Mouse (Mus musculus) hindbrain, embryonic 12.5 days (tissue): ENCODE results near the gene Rad51b. TPM values are rescaled to one million over a fixed set of nuclear protein-coding genes. Genes with fewer than 3 reads are reported as not detected.
A peak's percentile ranks its signal among the peaks of the same experiment; 100 is the strongest.

Experiments
- ATAC-seq: fragments of 200-750 bp; cut with Nextera tagmentation; 2 replicates; pipeline ENCODE4 v1.8.0; 2017; ENCODE audit warnings: moderate TSS enrichment; ENCODE audit not compliant: low FRiP score
- H3K27ac ChIP-seq: fragments of 300-500 bp; sonication (generic); 2 replicates; pipeline ENCODE4 v1.5.1; 2016; ENCODE audit warnings: mild to moderate bottlenecking
- H3K27me3 ChIP-seq: fragments of 300-500 bp; sonication (generic); 2 replicates; pipeline ENCODE4 v1.6.1; 2016; ENCODE audit warnings: mild to moderate bottlenecking
- H3K36me3 ChIP-seq: fragments of 300-500 bp; sonication (generic); 2 replicates; pipeline ENCODE4 v1.6.1; 2016; ENCODE audit warnings: mild to moderate bottlenecking
- H3K4me1 ChIP-seq: fragments of 300-500 bp; sonication (generic); 2 replicates; pipeline ENCODE4 v1.6.1; 2016
- H3K4me2 ChIP-seq: fragments of 300-500 bp; sonication (generic); replicated peaks from 2 replicates; pipeline ENCODE4 v1.6.1; 2016; ENCODE audit warnings: mild to moderate bottlenecking
- H3K4me3 ChIP-seq: fragments of 300-500 bp; sonication (generic); 2 replicates; pipeline ENCODE4 v1.5.1; 2016; ENCODE audit warnings: mild to moderate bottlenecking
- H3K9ac ChIP-seq: fragments of 300-500 bp; sonication (generic); 2 replicates; pipeline ENCODE4 v1.6.1; 2016; ENCODE audit warnings: mild to moderate bottlenecking, moderate library complexity
- H3K9me3 ChIP-seq: fragments of 300-500 bp; sonication (generic); replicated peaks from 2 replicates; pipeline ENCODE4 v1.6.1; 2016; ENCODE audit warnings: mild to moderate bottlenecking
- WGBS: fragments of 180-500 bp; shearing (Covaris S2); methylation state at CpG from one replicate; pipeline ENCODE4 v1.1.7; 2016; 5-methylcytosine and 5-hydroxymethylcytosine counted together
- polyA plus RNA-seq: library from polyadenylated mRNA; unstranded; fragments of >200 nt; fragmentation: Nextera tagmentation; extraction: Ambion mirVana; gene quantifications from 2 replicates; pipeline ENCODE4 v1.2.1, GENCODE M21; 2016

The Rad51b gene
- polyA plus RNA-seq, 1 experiment from 2014 or later = 5.2 TPM

DNA sequence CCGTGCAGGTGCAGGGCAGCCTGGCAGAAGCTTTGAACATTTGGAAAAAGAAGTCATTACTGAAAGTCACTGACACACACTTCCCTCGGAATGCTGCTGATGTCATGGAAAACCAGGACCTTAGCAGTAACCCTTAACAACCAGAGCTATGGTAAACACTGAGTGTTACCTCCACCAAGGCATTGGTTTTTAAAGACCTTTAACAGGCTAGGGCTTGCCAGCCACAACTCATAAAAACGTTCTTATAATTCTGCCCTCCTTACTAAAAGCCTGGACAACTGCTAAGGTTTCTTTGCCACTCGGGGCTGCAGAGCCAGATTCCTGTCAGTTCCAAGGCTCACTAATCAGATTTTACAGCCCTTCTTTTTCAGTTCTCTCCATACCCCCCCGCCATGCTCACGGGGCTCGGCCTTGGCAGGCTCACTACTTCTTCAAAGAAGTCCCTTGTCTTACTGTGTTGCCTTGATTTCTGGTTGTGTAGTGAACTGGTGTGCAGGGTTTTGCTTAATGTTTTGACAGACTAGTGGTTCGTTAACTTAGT lies 210.1 kb downstream of the Rad51b start:
- peaks cover 23% of the 10 kb centered on the region for H3K4me1 ChIP-seq
- ATAC-seq = no peak
- 47% methylated on average over 8 of the region's 8 CpGs for WGBS

GRCm38 (mm10) chr12:79511454-79512204 lies 214.5 kb downstream of the Rad51b start:
- H3K9me3 ChIP-seq = no peaks in the 10 kb centered on the region
- H3K9ac ChIP-seq = no peak overlapping the region
- no peaks in the 10 kb centered on the region for H3K27me3 ChIP-seq
- 0 out of 2 replicates have a peak overlapping the region, but pooled peaks have one; percentile 23 for H3K27ac ChIP-seq
- no peaks in the 10 kb centered on the region for H3K36me3 ChIP-seq
- H3K4me2 ChIP-seq = no peak overlapping the region
- H3K4me3 ChIP-seq = no peak overlapping the region
- 56% methylated on average over 11 of the region's 11 CpGs for WGBS
- no peak for ATAC-seq
- H3K4me1 ChIP-seq = peaks cover 14% of the 10 kb centered on the region

More for the DNA sequence above, 210.1 kb downstream of the Rad51b start:
- H3K9ac ChIP-seq = no peak overlapping the region
- H3K27me3 ChIP-seq = no peaks in the 10 kb centered on the region
- 0 out of 2 replicates have a peak overlapping the region, but pooled peaks have one; percentile 36 for H3K27ac ChIP-seq
- H3K4me3 ChIP-seq = no peak overlapping the region
- no peaks in the 10 kb centered on the region for H3K36me3 ChIP-seq
- H3K9me3 ChIP-seq = no peaks in the 10 kb centered on the region
- H3K4me2 ChIP-seq = no peak overlapping the region

DNA sequence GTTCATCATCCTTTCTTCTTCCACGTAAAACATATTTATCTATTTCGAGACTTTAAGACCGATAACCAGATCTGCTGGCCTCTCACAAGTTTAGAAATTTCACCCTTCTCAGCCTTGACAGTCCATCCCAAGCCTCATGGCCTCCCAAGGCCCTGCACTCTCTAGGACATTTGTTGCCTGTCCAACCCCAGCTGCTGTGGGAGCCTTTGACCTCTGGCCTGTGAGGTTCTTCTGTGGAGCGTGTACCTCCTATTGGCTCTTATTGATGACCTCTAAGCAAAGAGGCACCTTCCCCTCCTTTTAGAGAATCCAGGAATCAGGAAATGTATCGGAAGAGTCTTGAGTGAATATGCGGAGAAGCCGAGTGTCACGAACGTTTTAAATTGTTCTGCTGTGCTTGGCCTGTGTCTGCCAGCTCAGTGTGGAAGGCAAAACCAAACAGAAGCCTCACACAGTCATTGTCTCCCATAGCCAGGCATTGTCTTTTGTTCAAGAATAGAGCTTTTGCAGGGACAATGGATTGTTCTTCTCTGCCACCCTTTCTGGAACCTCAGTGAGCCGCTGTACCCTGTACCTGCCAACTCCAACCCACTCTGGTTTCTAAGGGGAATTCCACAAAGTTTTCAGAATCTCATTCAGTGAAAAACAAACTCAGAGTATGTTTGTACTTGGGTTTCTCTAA lies 215.3 kb downstream of the Rad51b start:
- ATAC-seq = no peak
- Histone ChIP-seq H3K27me3 (no peaks in the 10 kb centered on the region), H3K4me1 (peaks cover 14% of the 10 kb centered on the region), H3K4me2 (no peak overlapping the region), H3K9ac (no peak overlapping the region), H3K36me3 (no peaks in the 10 kb centered on the region), H3K9me3 (no peaks in the 10 kb centered on the region), H3K4me3 (no peak overlapping the region), H3K27ac (no peak overlapping the region)
- 60% methylated on average over 10 of the region's 10 CpGs for WGBS

GRCm38 (mm10) chr12:79512982-79513681 lies 216.1 kb downstream of the Rad51b start:
- Histone ChIP-seq H3K9me3 (no peaks in the 10 kb centered on the region), H3K27me3 (no peaks in the 10 kb centered on the region), H3K9ac (no peak overlapping the region), H3K4me1 (peaks cover 11% of the 10 kb centered on the region; the same call in 1 of the 2 replicates), H3K27ac (no peak overlapping the region), H3K4me3 (no peak overlapping the region), H3K36me3 (no peaks in the 10 kb centered on the region), H3K4me2 (no peak overlapping the region)
- 89% methylated on average over 5 of the region's 5 CpGs for WGBS
- ATAC-seq = no peak

DNA sequence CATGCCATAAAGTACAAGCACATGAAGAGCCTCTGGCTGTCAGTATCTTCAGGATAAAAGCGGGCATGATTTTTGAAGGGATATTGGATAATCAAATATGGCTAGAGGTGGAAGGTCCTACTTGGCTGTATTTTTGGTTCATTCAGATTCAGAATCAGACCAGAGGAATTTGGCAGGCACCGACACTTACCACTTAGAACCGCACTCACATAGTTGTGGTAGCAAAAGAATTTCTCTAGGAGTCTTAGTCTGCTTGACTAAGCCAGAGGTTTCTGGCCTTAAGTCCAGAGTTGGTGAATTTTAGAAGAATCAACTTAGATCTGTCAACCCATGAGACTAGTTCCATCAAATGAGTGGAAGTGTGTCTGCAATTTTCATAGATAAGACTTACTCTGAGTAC lies 217.6 kb downstream of the Rad51b start:
- no peak for ATAC-seq
- no peak overlapping the region for H3K4me2 ChIP-seq
- H3K36me3 ChIP-seq = no peaks in the 10 kb centered on the region
- no peaks in the 10 kb centered on the region for H3K27me3 ChIP-seq
- no peak overlapping the region for H3K4me3 ChIP-seq
- WGBS = 97% methylated on average over 3 of the region's 3 CpGs
- no peak overlapping the region for H3K27ac ChIP-seq
- H3K9me3 ChIP-seq = no peaks in the 10 kb centered on the region
- no peak overlapping the region for H3K9ac ChIP-seq
- peaks cover 11% of the 10 kb centered on the region; the same call in 1 of the 2 replicates for H3K4me1 ChIP-seq

DNA sequence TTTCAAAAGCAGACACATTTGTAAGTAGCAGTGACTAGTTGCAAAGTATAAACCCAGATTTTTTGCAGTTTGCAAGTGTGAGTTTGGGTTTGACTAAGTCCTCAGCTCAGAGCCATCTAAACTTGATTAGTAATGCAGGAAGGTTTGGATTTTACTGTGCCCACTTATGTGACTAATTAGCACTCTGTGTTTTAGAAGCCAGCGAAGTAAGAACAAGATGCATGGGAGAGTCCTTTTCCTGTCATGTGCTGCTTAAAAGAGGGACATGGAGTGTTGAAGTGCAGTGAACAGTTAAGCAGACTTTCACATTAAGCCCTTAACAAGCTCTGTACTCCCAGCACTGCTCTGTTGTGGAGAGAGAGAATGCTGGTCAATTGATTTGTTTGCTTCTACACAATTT lies 225.3 kb downstream of the Rad51b start:
- H3K9ac ChIP-seq = no peak overlapping the region
- no peak overlapping the region for H3K4me3 ChIP-seq
- H3K4me2 ChIP-seq = no peak overlapping the region
- no peaks in the 10 kb centered on the region for H3K9me3 ChIP-seq
- no peaks in the 10 kb centered on the region for H3K36me3 ChIP-seq
- 0 out of 2 replicates have a peak, but pooled peaks cover 2% of the 10 kb centered on the region for H3K27me3 ChIP-seq
- ATAC-seq = no peak
- no peaks in the 10 kb centered on the region for H3K4me1 ChIP-seq
- 46% methylated on average over 1 of the region's 1 CpGs for WGBS
- no peak overlapping the region for H3K27ac ChIP-seq

DNA sequence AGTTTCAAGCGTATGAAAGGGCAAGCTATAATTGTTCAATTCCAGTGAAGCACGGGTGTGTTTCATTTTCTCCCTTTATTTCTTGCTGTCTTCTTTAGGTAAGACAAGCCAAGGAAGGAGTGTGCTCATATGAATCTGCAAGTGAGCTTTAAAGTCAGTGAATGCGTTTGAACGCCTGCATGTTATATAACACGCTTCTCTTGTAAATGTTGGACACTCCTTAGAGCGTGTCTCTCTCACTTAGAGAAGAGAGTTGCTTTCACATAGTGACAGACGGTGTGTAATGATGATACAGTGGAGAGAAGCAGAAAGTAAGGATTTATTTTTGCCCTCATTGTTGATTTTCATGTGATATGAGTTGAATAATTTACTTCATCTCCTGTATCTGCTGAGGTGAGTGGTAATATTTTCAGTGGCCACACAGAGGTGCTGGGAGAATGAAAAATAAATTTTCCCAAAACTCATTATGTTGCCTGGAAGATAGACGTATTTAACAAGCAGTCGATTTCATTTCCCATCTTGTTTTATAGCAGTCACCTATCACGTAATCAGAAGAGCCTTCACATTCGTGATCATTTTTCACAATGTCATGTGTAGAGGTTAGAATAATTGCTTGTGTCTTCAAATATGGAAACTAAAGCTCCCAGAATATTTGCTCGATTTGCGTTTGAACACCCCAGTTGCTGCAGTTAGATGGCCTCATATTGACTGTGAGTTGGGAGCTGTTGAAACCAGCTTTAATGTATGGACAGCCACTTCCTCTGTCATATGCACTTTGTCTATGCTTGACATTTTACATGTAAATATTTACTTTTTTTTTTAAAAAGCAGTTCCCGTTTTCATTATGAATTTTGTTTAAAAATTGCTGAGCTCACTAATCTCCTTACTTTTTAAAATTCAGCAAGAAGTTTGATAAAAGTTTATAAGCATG lies 228.1 kb downstream of the Rad51b start:
- WGBS = 71% methylated on average over 14 of the region's 14 CpGs
- Histone ChIP-seq H3K4me3 (no peak overlapping the region), H3K36me3 (no peaks in the 10 kb centered on the region), H3K27me3 (0 out of 2 replicates have a peak, but pooled peaks cover 2% of the 10 kb centered on the region), H3K9ac (no peak overlapping the region), H3K4me1 (peaks cover under 1% of the 10 kb centered on the region), H3K9me3 (0 out of 2 replicates have a peak, but pooled peaks cover 4% of the 10 kb centered on the region), H3K4me2 (no peak overlapping the region), H3K27ac (no peak overlapping the region)
- ATAC-seq = no peak

GRCm38 (mm10) chr12:79525872-79526271 lies 228.8 kb downstream of the Rad51b start:
- 36% methylated on average over 8 of the region's 8 CpGs for WGBS
- peaks cover 6% of the 10 kb centered on the region for H3K4me1 ChIP-seq
- no peak overlapping the region for H3K4me2 ChIP-seq
- no peak overlapping the region for H3K9ac ChIP-seq
- H3K4me3 ChIP-seq = no peak overlapping the region
- H3K9me3 ChIP-seq = 0 out of 2 replicates have a peak, but pooled peaks cover 4% of the 10 kb centered on the region
- H3K27me3 ChIP-seq = 0 out of 2 replicates have a peak, but pooled peaks cover 2% of the 10 kb centered on the region
- no peak for ATAC-seq
- no peak overlapping the region for H3K27ac ChIP-seq
- H3K36me3 ChIP-seq = no peaks in the 10 kb centered on the region

DNA sequence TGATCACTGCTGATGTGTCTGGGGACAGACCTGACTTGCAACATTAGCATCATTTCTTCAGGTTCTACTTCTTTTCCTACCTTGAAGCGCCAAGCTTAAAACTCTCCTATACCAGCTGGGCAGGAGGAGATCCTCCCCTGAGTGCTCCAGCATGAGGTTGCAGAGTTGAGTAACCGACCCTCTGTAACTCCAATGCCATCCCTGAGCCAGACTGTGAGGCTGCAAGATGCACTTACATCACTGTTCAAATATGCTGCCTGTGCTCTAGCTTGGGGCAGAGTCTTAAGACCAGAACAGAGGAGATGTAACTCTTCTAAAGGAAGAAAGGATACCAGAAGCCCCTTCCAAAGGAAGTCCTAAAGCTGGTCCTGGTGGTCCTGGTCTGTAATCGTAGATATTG lies 230.1 kb downstream of the Rad51b start:
- Histone ChIP-seq H3K4me3 (no peak overlapping the region), H3K27me3 (0 out of 2 replicates have a peak, but pooled peaks cover 2% of the 10 kb centered on the region), H3K9ac (no peak overlapping the region), H3K9me3 (0 out of 2 replicates have a peak, but pooled peaks cover 4% of the 10 kb centered on the region), H3K4me2 (no peak overlapping the region), H3K4me1 (peaks cover 15% of the 10 kb centered on the region), H3K27ac (no peak overlapping the region), H3K36me3 (no peaks in the 10 kb centered on the region)
- WGBS = 85% methylated on average over 3 of the region's 3 CpGs
- ATAC-seq = no peak

GRCm38 (mm10) chr12:79530275-79530902 lies 233.3 kb downstream of the Rad51b start:
- Histone ChIP-seq H3K27me3 (0 out of 2 replicates have a peak, but pooled peaks cover 2% of the 10 kb centered on the region), H3K9me3 (0 out of 2 replicates have a peak, but pooled peaks cover 4% of the 10 kb centered on the region), H3K27ac (peak overlapping the region; percentile 12; the same call in 1 of the 2 replicates), H3K9ac (no peak overlapping the region), H3K4me3 (no peak overlapping the region), H3K36me3 (no peaks in the 10 kb centered on the region), H3K4me2 (no peak overlapping the region), H3K4me1 (peaks cover 22% of the 10 kb centered on the region)
- WGBS = 50% methylated on average over 10 of the region's 10 CpGs
- no peak for ATAC-seq
